Mouse (Mus musculus): Measurements from ENCODE around the gene 1700029I15Rik. TPM values are rescaled to one million over a fixed set of nuclear protein-coding genes. Genes with fewer than 3 reads are reported as not detected.

Gene 1700029I15Rik
- 2.5 and 4.0 TPM in 2 replicates for polyA plus RNA-seq (2015; fragmentation: Nextera tagmentation; extraction: Ambion mirVana)

DNA sequence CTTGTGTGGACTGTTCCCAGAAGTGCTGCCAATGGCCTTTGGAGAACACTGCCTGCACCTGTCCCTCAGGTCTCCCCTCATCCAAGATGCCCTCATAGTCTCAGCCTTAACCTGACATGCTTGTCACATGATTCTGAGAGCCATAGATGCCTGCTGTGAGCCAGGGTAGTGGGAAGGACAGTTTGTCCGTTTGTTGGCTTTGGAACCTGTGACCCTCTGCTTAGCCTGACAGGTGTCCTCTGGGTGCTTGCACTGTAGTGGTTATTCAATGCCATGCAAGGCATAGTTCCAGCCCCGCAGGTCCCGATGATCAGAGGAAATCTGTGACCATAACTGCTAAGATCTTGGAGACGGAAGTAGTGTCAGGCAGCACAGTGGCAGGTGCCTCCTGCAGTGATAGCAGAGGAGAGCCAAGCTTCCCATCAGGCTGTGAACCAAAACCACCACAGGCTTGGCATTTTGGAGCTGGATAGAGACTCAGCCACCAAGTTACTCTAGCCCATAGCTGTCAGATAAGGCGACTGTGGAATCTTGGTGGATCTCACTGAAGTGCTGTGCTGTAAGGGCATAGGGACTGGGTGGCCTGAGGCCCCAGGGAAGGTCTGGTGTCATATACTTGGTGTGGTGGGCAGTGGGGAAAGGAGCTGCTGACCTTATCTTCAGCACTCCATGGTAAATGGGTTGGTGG is at the start of gene 1700029I15Rik:
Gene 1700029I15Rik, plus strand, starts transcription at position 638 of the 688 bp plus-strand sequence.
- H3K27ac ChIP-seq = no peak within 1 kb of the TSS
- H3K4me2 ChIP-seq = no peak within 1 kb of the TSS
- H3K27me3 ChIP-seq = no peaks in the 10 kb centered on the region
- no peaks in the 10 kb centered on the region for H3K4me1 ChIP-seq
- ATAC-seq (ENCODE audit: insufficient number of reproducible peaks, insufficient read depth, low FRiP score, low TSS enrichment, low read depth) = no peak
- 84% methylated on average over 5 of the region's 5 CpGs for WGBS
- no peak within 1 kb of the TSS for H3K4me3 ChIP-seq
- H3K9ac ChIP-seq = no peak within 1 kb of the TSS
- no peaks in the 10 kb centered on the region for H3K9me3 ChIP-seq
- peaks cover 100% of the 10 kb centered on the region for H3K36me3 ChIP-seq

DNA sequence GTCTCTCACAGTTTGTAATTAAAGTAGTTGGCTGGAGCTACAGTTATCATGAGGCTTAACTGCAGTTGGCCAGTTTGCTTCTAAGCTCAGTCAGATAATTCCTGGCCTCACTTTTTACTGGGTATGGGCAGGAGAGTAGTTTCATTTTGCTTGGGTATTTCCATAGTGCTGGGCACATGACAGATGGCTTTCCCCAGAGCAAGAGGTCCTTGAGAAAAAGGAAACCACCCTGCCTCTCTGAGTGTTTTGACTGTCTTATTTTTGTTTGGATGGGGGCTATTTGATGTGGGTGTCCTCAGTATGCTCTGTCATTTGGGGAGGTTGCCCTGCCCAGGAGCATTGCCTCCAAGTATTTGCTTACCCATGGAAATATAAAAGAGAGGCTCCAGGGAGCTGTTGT is 39.9 kb upstream of the 1700029I15Rik start:
- H3K36me3 ChIP-seq = peaks cover 68% of the 10 kb centered on the region

DNA sequence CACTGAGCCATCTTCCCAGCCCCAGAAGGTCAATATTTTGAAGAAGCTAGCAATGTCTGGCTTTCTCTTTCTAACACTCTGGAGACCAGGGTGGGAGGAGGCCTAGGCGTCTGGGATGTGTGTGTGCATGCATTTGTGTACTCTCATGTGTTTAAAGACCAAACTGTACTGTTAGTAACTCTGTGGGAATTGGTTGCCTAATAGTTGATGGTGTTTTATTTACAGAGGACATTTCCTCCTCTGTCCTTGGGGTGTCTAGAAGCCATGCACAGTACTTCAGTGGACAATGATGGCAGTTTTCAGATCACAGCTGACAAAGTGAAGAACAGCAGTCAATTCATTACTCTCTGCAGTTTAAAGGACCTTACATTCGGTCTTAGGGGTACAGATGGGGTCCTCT is 35.1 kb upstream of the 1700029I15Rik start:
- H3K4me2 ChIP-seq = no peak overlapping the region
- H3K4me1 ChIP-seq = no peaks in the 10 kb centered on the region
- ATAC-seq (ENCODE audit: insufficient number of reproducible peaks, insufficient read depth, low FRiP score, low TSS enrichment, low read depth) = no peak
- WGBS = 90% methylated on average over 2 of the region's 2 CpGs
- H3K9me3 ChIP-seq = no peaks in the 10 kb centered on the region
- H3K36me3 ChIP-seq = peaks cover 83% of the 10 kb centered on the region
- H3K27me3 ChIP-seq = no peaks in the 10 kb centered on the region
- no peak overlapping the region for H3K27ac ChIP-seq
- no peak overlapping the region for H3K9ac ChIP-seq
- no peak overlapping the region for H3K4me3 ChIP-seq

More for the DNA sequence above, 39.9 kb upstream of the 1700029I15Rik start:
- no peak for ATAC-seq (ENCODE audit: insufficient number of reproducible peaks, insufficient read depth, low FRiP score, low TSS enrichment, low read depth)
- Histone ChIP-seq H3K9me3 (no peaks in the 10 kb centered on the region), H3K9ac (no peak overlapping the region), H3K27me3 (no peaks in the 10 kb centered on the region), H3K27ac (no peak overlapping the region), H3K4me1 (no peaks in the 10 kb centered on the region), H3K4me2 (no peak overlapping the region), H3K4me3 (no peak overlapping the region)

DNA sequence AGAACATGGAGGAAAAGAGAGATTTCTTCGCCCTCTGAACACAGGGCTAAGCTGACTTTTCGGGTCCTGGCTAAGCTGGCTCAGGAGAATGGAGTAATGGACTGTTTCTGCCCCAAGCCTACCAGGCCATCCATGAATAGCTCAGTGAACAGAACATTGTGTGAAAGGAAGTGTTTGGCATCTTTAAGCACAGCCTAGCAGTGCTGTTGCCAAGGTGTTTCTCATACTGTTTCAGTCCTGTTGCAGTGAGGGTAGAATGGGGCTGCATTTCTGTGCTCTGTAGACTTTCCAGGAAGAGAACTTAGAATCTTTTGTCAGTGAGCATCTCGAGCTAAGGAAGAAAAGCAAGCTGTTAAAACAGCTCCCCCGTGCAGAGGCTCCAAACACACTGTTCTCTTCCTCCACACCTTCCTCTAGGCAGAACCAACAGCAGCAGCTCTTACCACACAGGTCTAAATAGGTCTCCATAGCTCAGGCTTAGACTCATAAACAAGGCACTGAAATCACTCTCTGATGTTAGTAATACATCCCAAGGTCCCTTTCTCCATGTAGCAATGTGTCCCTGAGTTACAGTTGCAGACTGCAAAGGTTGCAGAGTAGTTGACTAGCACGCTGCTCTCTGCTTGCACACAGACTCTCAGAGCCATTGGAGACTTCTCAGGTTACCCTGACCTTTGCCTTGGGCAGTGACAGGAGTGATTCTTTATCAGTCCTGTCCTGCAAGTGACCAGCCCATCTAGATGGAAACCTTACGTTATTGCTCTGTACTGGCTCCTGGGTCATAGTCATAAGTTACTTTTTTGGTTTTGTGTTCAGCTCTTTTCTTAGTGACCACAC is 32.5 kb upstream of the 1700029I15Rik start:
- Histone ChIP-seq H3K27me3 (no peaks in the 10 kb centered on the region), H3K4me2 (no peak overlapping the region), H3K4me1 (no peaks in the 10 kb centered on the region), H3K4me3 (no peak overlapping the region), H3K9me3 (no peaks in the 10 kb centered on the region), H3K36me3 (peaks cover 76% of the 10 kb centered on the region), H3K9ac (no peak overlapping the region), H3K27ac (no peak overlapping the region)
- WGBS = 54% methylated on average over 6 of the region's 6 CpGs
- no peak for ATAC-seq (ENCODE audit: insufficient number of reproducible peaks, insufficient read depth, low FRiP score, low TSS enrichment, low read depth)

DNA sequence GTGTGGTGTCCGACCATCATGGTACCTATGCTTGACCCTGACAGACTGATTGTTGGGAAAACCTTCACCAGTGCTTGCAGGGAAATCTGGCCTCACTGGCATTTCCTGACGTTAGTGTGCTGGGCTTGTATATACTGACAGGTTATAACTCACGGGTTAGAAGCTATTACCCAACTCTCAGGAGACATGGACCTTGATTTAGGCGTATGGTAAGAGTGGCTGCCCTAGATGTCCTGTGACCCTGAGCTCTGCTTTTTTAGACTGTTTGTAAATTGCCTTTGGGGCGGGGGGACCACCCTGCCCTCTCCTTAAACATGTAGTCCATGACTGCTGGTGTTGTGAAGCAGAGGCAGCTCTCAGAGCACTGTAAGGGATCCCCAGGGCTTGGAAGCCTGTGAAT is 31.7 kb upstream of the 1700029I15Rik start:
- WGBS = 66% methylated on average over 5 of the region's 5 CpGs

DNA sequence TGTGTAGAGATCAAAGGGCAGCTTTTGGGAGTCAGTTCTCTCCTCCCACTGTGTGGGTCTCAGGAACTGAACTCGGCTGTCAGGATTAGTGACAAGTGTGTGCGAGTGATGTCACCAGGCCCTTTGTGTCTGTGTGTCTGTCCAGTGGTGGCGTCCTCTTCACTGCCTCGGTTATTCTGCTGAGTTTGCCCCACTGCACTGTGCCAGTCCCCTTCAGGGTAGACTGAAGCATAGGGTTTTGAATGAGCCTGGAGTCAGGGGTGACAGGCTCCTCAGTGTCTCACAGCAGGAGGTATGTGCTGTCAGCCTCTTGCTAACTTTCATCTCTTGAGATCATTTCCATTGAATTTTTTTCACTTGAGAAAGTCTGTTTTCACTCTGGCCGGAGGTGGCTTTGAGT is 28.9 kb upstream of the 1700029I15Rik start:
- peaks cover 79% of the 10 kb centered on the region for H3K36me3 ChIP-seq
- no peak overlapping the region for H3K4me3 ChIP-seq

More for the DNA sequence above, 31.7 kb upstream of the 1700029I15Rik start:
- Histone ChIP-seq H3K4me1 (no peaks in the 10 kb centered on the region), H3K9ac (no peak overlapping the region), H3K27me3 (no peaks in the 10 kb centered on the region), H3K36me3 (peaks cover 73% of the 10 kb centered on the region), H3K27ac (no peak overlapping the region), H3K9me3 (no peaks in the 10 kb centered on the region), H3K4me3 (no peak overlapping the region), H3K4me2 (no peak overlapping the region)
- ATAC-seq (ENCODE audit: insufficient number of reproducible peaks, insufficient read depth, low FRiP score, low TSS enrichment, low read depth) = no peak

DNA sequence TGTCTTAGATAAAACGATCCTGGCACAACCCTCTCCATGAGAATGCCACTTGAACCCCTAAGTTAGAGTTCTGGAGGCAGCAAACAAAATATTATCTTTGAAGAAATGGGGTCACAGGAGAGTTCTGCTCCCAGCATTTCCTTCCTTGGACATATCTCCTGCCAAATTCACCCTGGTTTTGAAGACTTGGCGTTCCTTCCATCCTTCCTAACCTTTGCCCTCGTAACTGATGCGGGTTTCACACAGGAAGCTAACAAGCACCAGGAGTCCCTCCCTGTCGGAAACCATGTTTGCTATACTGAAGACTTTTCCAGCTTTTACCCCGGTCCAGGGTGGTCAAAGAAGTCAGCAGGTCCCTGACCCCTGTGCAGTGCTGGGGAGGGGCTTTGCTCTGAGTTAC is 28.1 kb upstream of the 1700029I15Rik start:
- Histone ChIP-seq H3K4me1 (no peaks in the 10 kb centered on the region), H3K27me3 (no peaks in the 10 kb centered on the region), H3K36me3 (peaks cover 79% of the 10 kb centered on the region), H3K27ac (no peak overlapping the region), H3K4me3 (no peak overlapping the region), H3K9ac (no peak overlapping the region), H3K9me3 (no peaks in the 10 kb centered on the region), H3K4me2 (no peak overlapping the region)
- WGBS = 55% methylated on average over 6 of the region's 6 CpGs
- ATAC-seq (ENCODE audit: insufficient number of reproducible peaks, insufficient read depth, low FRiP score, low TSS enrichment, low read depth) = no peak

More for the DNA sequence above, 28.9 kb upstream of the 1700029I15Rik start:
- H3K9ac ChIP-seq = no peak overlapping the region
- H3K4me1 ChIP-seq = no peaks in the 10 kb centered on the region
- 0 out of 2 replicates have a peak, but pooled peaks have one; percentile 26 for ATAC-seq (ENCODE audit: insufficient number of reproducible peaks, insufficient read depth, low FRiP score, low TSS enrichment, low read depth)
- H3K9me3 ChIP-seq = no peaks in the 10 kb centered on the region
- no peak overlapping the region for H3K27ac ChIP-seq
- H3K27me3 ChIP-seq = no peaks in the 10 kb centered on the region
- H3K4me2 ChIP-seq = no peak overlapping the region
- WGBS = 66% methylated on average over 5 of the region's 5 CpGs

DNA sequence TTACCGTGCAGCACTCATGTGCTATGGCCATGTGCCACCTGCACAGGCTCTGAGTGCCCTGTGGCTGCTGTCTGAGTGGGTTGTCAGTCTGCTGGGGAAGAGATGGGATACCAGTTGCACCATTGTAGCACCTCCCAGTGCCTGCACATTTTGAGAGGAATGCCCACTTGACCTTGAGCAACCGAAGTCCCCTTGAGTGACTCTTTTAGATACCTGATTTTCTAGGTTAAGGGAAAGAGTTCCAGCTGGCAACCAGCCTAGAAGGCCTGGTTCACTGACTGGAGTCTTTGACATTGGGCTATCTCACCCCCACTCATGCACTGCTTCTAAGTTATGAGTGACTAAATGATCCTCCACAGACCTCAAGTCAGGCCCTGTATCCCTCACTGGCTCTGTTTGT is 23.0 kb upstream of the 1700029I15Rik start:
- H3K4me3 ChIP-seq = no peak overlapping the region
- peaks cover 84% of the 10 kb centered on the region for H3K36me3 ChIP-seq
- H3K4me2 ChIP-seq = no peak overlapping the region
- no peaks in the 10 kb centered on the region for H3K4me1 ChIP-seq
- no peak for ATAC-seq (ENCODE audit: insufficient number of reproducible peaks, insufficient read depth, low FRiP score, low TSS enrichment, low read depth)
- no peaks in the 10 kb centered on the region for H3K9me3 ChIP-seq
- no peak overlapping the region for H3K27ac ChIP-seq
- no peaks in the 10 kb centered on the region for H3K27me3 ChIP-seq
- no peak overlapping the region for H3K9ac ChIP-seq
- 89% methylated on average over 2 of the region's 2 CpGs for WGBS

DNA sequence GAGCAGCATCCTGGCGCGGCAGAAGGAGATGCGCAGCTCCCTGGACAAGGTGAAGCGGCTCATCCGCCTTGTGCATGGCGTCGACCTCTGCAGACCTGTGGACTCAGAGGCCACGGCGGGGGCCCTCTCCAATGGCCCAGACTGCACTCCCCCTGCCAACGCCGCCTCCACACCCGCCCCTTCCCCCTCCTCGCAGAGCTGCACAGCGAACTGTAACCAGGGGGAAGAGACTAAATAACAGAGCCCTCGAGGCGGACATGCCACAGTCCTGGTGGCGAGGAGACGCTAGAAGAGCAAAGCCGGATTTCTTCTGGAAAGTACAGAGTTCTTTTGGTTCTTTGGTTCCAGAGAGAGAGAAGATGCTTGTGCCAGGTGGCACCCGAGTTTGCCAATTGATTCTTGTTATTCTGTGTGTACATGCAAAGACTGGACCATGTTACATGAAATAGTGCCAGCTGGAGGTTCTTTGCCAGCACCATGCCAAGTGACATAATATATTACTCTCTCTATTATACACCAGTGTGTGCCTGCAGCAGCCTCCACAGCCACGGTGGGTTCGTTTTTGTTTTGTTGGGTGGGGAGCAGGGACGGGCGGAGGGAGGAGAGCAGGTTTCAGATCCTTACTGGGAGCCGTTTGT is 22.0 kb upstream of the 1700029I15Rik start:
- no peak for ATAC-seq (ENCODE audit: insufficient number of reproducible peaks, insufficient read depth, low FRiP score, low TSS enrichment, low read depth)
- H3K27ac ChIP-seq = no peak overlapping the region
- H3K27me3 ChIP-seq = no peaks in the 10 kb centered on the region
- H3K4me3 ChIP-seq = no peak overlapping the region
- 63% methylated on average over 25 of the region's 25 CpGs for WGBS
- H3K4me1 ChIP-seq = no peaks in the 10 kb centered on the region
- no peaks in the 10 kb centered on the region for H3K9me3 ChIP-seq
- H3K9ac ChIP-seq = no peak overlapping the region
- no peak overlapping the region for H3K4me2 ChIP-seq
- H3K36me3 ChIP-seq = peaks cover 86% of the 10 kb centered on the region

DNA sequence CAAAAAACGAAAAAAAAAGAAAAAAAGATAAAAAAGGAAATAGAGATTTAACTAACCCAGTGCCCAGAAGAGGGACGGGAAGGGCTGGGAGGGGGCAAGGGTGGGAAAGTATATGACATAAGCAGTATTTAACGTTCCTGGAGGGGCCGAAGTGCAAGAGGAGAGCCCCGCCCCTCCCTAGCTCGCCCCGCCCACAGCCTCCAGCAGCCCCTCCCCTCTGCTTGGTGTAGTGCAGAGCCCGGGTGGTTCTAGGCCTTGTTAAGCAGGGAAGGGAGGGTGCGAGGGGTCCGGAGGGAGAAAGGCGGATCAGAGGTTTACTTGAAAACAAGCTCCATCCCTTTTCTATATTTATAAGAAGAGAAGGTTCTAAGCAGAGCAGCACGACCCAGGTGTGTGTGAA is 21.4 kb upstream of the 1700029I15Rik start:
- Histone ChIP-seq H3K4me3 (no peak overlapping the region), H3K27ac (no peak overlapping the region), H3K9me3 (no peaks in the 10 kb centered on the region), H3K4me1 (no peaks in the 10 kb centered on the region), H3K4me2 (no peak overlapping the region), H3K9ac (no peak overlapping the region), H3K27me3 (no peaks in the 10 kb centered on the region), H3K36me3 (peaks cover 88% of the 10 kb centered on the region)
- WGBS = 23% methylated on average over 12 of the region's 12 CpGs
- ATAC-seq (ENCODE audit: insufficient number of reproducible peaks, insufficient read depth, low FRiP score, low TSS enrichment, low read depth) = no peak

DNA sequence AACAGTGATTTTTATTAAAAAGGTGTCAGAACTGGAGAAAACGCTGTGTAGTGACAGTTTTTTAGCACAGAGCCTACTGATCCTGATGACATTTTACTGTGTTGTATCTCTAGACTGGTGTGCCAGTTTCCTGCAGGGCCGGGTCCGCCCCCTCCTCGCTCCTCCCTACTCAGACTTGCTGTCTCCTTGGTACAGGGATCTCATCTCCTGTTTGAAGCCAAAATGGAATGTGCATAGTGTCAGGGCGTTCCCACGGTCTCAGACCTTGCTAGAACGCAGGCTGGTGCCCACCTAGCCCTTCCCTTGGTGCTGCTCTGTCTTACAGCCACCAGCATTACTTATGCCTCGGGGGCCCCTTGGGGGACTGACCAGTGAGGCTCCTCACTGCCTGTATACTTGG is 20.5 kb upstream of the 1700029I15Rik start:
- 75% methylated on average over 8 of the region's 8 CpGs for WGBS
- H3K4me2 ChIP-seq = no peak overlapping the region
- no peak overlapping the region for H3K4me3 ChIP-seq
- no peaks in the 10 kb centered on the region for H3K9me3 ChIP-seq
- H3K36me3 ChIP-seq = peaks cover 88% of the 10 kb centered on the region
- no peak overlapping the region for H3K9ac ChIP-seq
- H3K27me3 ChIP-seq = no peaks in the 10 kb centered on the region
- ATAC-seq (ENCODE audit: insufficient number of reproducible peaks, insufficient read depth, low FRiP score, low TSS enrichment, low read depth) = no peak
- H3K4me1 ChIP-seq = no peaks in the 10 kb centered on the region
- no peak overlapping the region for H3K27ac ChIP-seq
